Mouse (Mus musculus): ENCODE measurements around the gene Txnrd2.
A peak's percentile ranks its signal among the peaks of the same experiment; 100 is the strongest.

Txnrd2 gene

DNA sequence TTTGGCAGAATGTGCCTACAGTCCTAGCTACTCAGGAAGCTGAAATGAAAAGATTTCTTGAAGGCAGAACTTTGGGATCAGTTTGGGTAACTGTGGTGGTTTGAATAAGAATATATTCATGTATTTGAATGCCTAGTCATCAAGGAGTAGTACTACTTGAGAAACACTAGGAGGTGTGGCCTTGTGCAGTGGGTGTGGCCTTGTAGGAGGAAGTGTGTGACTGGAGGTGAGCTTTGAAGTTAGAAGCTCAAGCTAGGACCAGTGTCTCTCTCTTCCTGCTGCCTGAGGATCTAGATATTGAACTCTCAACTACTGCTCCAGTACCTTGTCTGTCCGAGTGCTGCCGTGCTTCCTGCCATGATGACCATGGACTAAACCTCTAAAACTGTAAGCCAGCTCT is 59.9 kb downstream of the Txnrd2 start:
- DNase-seq (ENCODE audit: low spot score): no peak

DNA sequence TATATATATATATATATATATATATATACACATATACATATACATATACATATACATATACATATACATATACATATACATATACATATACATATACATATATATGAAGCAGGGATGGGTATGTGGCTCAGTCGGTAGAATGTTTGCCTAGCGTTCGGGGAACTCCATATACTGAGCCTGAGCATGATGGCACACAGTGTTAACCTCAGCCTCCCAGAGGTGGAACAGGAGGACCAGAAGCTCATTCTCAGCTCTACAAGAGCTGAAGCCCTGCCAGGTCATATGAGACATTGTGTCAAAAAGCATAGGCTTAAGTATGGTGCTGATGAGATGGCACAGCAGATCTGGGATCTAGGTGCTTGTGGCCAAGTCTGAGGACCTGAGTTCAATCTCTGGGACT is 64.1 kb downstream of the Txnrd2 start:
- no peak for DNase-seq (ENCODE audit: low spot score)

DNA sequence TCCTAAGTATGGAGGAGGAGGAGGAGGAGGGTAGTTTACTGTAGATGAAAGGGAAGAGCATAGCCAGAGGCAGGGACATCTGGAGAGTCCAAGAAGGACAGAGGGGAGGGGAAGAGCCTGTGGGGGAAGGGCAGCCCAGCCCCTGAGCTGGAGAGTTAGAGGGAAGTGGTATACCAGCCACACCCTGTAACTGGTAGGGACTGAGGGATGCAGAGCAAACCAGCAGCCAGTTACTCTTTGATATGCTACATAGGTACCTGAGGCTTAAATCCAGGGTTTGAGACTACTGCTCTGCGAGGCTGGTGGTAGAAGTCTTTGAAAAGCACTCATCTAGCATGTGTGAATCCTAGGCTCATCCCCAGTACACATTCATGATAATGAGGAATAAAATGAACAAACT is 64.7 kb downstream of the Txnrd2 start:
- DNase-seq (ENCODE audit: low spot score): no peak

DNA sequence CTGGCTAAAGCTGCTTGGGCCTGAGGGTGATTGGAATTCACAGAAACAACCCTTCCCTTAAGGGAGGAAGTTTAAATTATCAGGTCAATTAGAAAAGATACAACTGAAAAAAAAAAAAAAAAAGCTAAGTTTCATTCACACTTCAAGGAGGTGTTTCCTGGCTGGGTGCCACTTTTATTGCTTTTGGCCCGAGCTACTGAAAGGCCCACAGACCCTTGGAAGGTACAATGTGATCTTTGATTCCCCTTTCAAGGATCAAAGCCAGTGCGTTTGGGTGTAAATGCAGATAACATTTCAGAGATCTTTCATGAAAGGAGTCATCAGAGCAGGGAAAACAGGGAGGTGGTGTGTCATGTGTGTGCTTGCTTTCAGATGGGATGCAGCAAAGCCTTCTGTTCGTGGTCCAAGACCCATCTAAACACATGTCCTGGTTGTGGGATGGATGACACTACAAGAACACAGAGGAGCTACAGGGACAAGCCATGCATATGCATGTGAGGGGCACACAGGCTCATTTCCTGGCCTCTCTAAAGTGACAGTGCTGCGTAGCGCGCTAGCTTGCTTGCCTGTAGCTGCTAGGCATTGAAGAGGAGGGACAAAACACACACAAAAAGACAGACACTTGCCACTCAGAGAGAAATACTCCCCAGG is 71.8 kb downstream of the Txnrd2 start:
- DNase-seq (ENCODE audit: low spot score): no peak

DNA sequence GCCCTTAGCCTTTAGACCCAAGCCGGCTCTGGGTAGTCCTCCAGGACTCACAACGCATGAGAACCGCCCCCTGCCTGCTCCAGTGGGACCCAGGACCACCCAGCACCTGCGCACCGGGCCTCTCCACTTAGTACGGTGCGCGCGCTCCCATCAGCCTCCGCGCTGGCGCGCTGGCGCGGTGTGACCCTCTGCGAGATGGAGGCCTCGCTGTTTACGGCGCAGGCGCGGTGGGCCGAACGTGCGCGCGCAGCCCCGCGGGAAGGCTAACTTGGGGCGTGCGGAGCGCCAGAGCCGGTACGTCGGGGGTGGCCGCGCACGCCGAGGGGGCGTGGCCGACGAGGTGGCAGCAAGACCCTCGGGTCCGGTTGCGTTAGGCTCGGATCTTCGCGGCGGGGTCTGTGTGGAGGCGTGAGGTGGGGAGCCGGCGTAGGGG is 72.4 kb downstream of the Txnrd2 start, which contains the start of the genes Gnb1l and Rtl10:
TSS of gene Gnb1l (plus strand) at position 156 of the 433 bp plus-strand sequence.
TSS of gene Rtl10 (plus strand) at position 344 of the 433 bp plus-strand sequence.
- peak; percentile 96 for DNase-seq (ENCODE audit: low spot score)

DNA sequence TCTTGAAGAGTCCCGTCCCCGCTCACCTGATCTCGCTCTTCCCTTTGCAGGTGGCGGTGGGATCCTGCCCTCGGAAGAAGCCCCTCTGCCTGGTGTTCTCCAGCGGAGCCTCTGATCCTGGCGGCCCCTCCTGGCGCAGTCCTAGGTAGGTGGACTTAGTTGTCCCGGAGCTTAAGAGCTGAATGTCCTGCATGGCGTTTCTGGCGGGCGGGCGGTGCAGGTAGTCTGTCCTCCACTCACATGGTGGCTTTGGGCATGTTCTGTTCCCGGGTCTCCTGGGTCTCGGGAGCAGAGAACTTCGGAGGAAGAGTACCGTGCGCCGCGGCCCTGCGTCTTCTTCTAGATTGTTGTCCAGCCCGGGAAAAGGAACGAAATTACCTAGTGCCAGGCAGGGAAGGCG is 72.8 kb downstream of the Txnrd2 start:
- no peak for DNase-seq (ENCODE audit: low spot score)

DNA sequence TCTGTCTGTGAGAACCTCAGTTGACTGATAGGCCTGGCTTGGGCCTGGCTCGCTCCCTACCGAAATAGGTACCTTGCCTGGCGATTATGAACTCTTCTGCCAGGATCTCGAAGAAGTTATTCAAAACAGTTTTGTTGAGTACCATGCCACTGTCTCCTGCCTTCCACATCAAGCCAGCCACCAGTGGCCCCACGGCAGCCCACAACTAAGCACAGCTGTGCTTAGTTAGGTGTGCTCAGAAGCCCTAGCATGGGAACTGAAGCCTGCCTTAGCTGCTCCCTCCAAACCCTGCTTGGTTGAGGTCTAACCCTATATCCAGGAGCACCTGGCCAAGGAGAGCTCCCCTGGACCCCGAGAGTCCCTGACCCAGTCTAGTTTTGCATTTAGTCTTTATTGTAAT is 75.3 kb downstream of the Txnrd2 start:
- no peak for DNase-seq (ENCODE audit: low spot score)

DNA sequence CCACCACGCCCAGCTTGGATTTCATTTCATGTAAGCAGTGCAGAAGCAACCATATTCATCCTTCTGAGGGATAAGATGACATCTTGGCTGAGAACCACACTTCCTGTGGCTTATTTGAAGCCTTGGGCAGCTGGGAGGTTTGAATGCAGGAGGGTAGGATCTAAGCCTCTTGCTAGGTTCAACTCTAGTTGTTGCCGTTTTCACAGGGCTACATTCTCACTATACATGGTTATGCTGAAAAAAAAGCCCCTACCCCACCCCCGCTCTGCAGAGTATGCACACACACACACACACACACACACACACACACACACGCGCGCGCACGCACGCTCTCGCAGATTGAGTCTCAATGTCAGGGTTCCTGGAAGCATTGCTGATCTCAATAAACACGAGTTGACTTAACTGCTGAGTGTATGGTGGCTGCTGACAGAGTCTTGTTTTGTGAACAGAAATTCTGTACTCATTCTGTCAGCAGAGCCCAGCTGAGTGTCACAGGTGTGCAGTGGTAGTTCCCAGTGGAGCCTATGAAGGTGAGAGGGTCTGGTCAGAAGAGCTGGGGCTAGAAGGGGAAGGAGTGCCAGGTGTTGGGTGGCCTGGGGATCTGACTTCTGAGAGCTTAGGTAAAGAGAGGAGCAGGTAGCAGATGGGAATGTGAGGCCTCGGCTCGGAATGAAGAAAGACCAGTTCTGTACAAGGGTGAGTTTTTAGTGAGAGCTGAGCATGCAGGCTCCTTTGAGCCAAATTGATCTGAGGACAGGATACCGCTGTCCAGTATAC is 77.6 kb downstream of the Txnrd2 start:
- no peak for DNase-seq (ENCODE audit: low spot score)

DNA sequence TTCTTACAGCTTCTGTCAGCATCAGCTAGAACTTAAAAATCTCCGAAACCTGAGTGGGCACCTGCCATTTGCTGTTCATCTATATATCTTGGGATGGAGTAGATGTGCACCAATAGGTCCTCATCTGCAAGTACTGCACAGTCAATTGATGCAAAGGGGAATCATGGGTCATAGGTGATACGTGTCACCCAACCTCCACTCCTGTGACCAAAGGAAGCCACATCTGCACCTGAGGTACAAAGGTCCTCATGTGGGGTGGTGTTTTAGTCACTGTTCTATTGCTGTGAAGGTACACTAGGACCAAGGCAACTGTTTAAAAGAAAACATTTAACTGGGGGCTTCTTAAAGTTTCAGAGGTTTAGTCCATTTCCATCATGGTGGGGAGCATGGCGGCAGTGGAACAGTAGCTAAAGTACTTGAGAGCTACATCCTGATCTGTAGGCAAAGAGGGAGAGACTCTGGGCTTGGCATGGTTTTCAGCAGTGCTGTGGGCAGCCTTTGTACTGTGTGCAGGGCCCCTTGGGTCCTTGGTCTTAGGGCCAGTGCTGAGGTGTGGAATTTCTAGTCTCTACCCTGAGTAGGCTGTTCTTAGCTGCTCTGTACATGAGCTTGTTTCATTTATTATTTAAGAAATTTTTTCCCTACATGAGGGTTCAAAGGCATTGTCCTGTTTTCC is 80.5 kb downstream of the Txnrd2 start:
- DNase-seq (ENCODE audit: low spot score): no peak

DNA sequence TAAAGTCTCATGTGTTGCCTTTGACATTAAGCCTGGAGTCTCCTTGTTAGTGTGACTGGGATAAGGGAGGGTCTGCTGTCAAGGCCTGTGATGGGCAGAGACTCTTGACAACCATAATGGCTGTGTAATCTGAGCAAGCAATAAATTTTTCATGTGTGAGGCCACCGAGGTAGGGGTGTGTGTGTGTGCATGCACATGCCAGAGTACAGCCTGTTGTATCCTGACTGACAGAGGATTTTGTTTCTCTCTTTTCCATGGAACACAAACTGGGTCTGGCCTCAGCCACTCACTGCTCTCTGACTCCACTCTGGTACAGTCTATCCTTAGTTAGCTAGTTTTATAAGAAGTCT is 81.0 kb downstream of the Txnrd2 start:
- no peak for DNase-seq (ENCODE audit: low spot score)

DNA sequence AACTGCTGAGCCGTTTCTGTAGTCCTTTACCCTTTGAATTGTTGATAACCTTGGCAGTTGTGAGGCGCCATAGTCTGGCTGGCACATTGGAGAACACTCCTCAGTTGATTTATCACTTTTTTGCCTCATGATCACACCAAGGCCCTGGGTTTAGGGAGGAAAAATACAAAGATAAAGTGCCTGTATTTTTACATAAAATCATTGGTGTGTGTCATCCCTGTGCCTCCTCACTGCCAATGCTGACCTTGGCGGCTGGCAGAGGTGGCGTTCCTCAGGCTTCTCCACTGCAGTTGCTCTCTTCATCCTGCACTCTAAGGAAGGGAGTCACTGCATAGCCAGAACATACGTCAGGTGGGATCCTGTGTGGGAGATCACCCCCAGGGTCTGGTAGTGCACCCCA is 85.6 kb downstream of the Txnrd2 start:
- no peak for DNase-seq (ENCODE audit: low spot score)

DNA sequence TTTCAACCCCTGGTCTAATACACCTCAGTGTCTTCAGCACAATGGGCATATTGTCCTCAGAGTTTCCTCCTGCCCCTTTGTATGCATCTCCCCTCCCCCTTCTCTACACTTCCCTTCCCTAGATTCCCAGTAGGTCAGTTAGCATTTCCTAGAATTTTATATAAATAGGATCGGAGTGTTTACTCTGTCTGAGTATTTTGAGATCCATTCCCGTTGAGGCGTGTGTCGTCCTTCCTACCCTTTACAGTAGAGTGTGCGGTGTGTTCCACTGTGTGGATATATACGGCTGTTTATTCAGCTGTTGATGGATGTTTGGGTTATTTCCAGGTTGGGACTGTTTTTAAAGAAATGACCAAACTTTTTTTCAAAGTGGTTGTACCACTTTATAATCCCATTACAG is 87.3 kb downstream of the Txnrd2 start:
- peak; percentile 19 for DNase-seq (ENCODE audit: low spot score)

DNA sequence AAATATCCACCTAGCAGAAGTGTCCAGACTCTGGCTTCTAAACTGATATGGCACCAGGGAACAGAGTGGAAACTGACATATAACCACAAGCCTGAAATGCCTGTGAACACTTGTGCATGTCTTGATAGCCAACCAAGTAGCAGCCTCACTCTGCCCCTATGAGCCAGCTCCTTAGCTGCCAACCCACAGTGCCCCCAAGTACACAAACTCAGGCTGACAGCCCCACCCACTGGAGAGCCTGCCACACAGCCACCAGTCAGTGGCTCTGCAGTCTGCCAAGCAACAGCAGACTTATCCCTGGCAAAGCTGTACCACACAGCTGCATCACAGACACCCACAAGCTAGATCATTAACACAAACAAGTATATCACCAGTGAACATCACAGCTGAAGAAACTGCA is 91.9 kb downstream of the Txnrd2 start:
- no peak for DNase-seq (ENCODE audit: low spot score)

DNA sequence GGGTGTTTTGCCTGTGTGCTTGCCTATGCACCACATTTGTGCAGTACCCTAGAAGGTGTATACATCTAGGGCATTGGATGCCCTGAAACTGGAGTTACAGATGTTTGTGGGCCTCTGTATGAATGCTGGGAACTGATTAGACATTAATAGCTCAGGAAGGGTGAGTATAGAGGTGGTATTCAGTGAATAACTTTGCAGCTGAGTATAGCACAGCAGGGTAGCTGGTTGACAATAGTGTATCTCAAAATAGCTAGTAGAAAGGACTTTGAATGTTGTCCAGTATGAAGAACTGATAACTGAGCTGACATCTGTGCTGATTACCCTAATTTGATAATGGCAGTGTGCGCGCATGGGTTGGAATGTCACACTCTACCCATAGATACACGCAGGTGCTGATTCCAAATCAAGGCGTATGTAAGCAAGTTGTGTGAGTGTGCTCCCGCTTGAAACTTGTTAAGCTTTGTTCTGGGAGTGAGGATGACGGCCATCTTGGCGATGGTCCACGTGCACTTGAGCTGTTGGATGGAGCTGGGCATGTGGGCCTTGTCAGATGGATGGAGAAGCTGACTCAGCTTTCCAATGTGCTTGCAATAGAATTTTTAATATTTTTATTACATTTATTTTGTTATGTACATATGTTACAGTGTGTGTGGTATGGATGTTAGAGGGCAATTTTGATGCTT is 97.5 kb downstream of the Txnrd2 start:
- DNase-seq (ENCODE audit: low spot score): no peak

DNA sequence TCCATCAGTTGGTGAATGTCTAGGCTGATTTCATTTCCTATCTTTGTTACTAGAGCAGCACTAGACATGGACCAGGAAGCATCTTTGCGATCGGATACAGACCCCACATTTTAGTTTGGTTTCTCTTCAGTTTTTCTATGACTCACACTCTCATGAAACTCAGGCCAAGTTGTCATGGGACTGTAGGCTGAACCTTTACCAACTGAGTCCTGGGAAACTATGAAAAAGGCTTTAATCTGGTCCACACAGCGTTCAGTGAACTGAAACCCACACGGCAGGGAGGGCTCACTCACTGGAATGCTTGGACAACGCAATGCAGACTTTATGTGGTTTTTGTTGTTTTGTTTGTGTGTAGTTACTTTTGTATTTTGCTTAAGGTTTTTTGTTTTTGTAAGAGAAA is 102.5 kb downstream of the Txnrd2 start:
- no peak for DNase-seq (ENCODE audit: low spot score)
